Mouse (Mus musculus): ENCODE data around the gene Inpp5f. TPM values are rescaled to one million over a fixed set of nuclear protein-coding genes. Genes with fewer than 3 reads are reported as not detected.

Inpp5f gene
- polyA plus RNA-seq, 1 experiment from 2014 or later: 257 TPM

- no peaks in the 10 kb centered on the region for H3K27me3 ChIP-seq (replicated peaks; ENCODE audit: control insufficient read depth, insufficient read depth, low read length)
- H3K4me2 ChIP-seq (ENCODE audit: low read length): no peak overlapping the region
- DNase-seq (ENCODE audit: low spot score): peak; percentile 4
- H3K36me3 ChIP-seq (ENCODE audit: control insufficient read depth, insufficient read depth, low read length): no peaks in the 10 kb centered on the region
- ATAC-seq: no peak
- WGBS: 76% methylated on average over 5 of the region's 5 CpGs
- H3K9ac ChIP-seq (ENCODE audit: low read length): no peak overlapping the region
- H3K4me3 ChIP-seq (ENCODE audit: low read depth, low read length): no peak overlapping the region
- peaks cover 5% of the 10 kb centered on the region for H3K4me1 ChIP-seq (ENCODE audit: control insufficient read depth, insufficient read depth, low read length)
- H3K9me3 ChIP-seq (replicated peaks; ENCODE audit: control insufficient read depth, low read length): no peaks in the 10 kb centered on the region
- no peak overlapping the region for H3K27ac ChIP-seq (ENCODE audit: low read depth, low read length)
These were observed 15.5 kb downstream of the Inpp5f start for GRCm38 (mm10) chr7:128626601-128627000.

GRCm38 (mm10) chr7:128627251-128627650 lies 16.1 kb downstream of the Inpp5f start:
- Histone ChIP-seq H3K4me2 (ENCODE audit: low read length) (no peak overlapping the region), H3K27ac (ENCODE audit: low read depth, low read length) (no peak overlapping the region), H3K4me3 (ENCODE audit: low read depth, low read length) (no peak overlapping the region), H3K4me1 (ENCODE audit: control insufficient read depth, insufficient read depth, low read length) (peaks cover 5% of the 10 kb centered on the region), H3K9me3 (replicated peaks; ENCODE audit: control insufficient read depth, low read length) (no peaks in the 10 kb centered on the region), H3K36me3 (ENCODE audit: control insufficient read depth, insufficient read depth, low read length) (no peaks in the 10 kb centered on the region), H3K27me3 (replicated peaks; ENCODE audit: control insufficient read depth, insufficient read depth, low read length) (no peaks in the 10 kb centered on the region), H3K9ac (ENCODE audit: low read length) (no peak overlapping the region)
- no peak for ATAC-seq
- 89% methylated on average over 2 of the region's 2 CpGs for WGBS
- no peak for DNase-seq (ENCODE audit: low spot score)

DNA sequence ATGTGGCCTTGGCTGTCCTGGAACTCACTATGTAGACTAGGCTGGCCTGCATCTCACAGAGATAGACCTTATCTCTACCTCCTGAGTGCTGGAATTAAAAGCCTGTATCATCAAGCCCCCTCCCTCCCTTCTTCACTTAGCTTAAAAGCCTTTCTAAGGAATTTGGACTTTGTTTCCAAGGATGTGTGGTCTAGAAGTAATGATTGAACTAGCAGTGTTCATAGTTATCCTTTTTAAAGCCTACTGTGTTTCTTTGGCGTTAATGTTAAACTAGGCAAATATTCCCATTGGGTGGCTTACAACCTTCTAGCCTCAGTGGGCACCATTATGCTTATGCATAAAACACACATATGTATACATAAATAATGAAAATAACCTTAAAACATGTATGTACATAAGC lies 16.6 kb downstream of the Inpp5f start:
- no peak overlapping the region for H3K4me3 ChIP-seq (ENCODE audit: low read depth, low read length)
- 94% methylated on average over 1 of the region's 1 CpGs for WGBS
- DNase-seq (ENCODE audit: low spot score) (no peak), ATAC-seq (no peak)
- no peak overlapping the region for H3K9ac ChIP-seq (ENCODE audit: low read length)
- H3K36me3 ChIP-seq (ENCODE audit: control insufficient read depth, insufficient read depth, low read length): no peaks in the 10 kb centered on the region
- H3K27me3 ChIP-seq (replicated peaks; ENCODE audit: control insufficient read depth, insufficient read depth, low read length): no peaks in the 10 kb centered on the region
- no peak overlapping the region for H3K4me2 ChIP-seq (ENCODE audit: low read length)
- no peaks in the 10 kb centered on the region for H3K9me3 ChIP-seq (replicated peaks; ENCODE audit: control insufficient read depth, low read length)
- H3K4me1 ChIP-seq (ENCODE audit: control insufficient read depth, insufficient read depth, low read length): peaks cover 1% of the 10 kb centered on the region
- H3K27ac ChIP-seq (ENCODE audit: low read depth, low read length): no peak overlapping the region

GRCm38 (mm10) chr7:128633156-128633555 lies 22.0 kb downstream of the Inpp5f start:
- no peak overlapping the region for H3K27ac ChIP-seq (ENCODE audit: low read depth, low read length)
- H3K9ac ChIP-seq (ENCODE audit: low read length): no peak overlapping the region
- no peaks in the 10 kb centered on the region for H3K36me3 ChIP-seq (ENCODE audit: control insufficient read depth, insufficient read depth, low read length)
- H3K4me3 ChIP-seq (ENCODE audit: low read depth, low read length): no peak overlapping the region
- H3K4me1 ChIP-seq (ENCODE audit: control insufficient read depth, insufficient read depth, low read length): no peaks in the 10 kb centered on the region
- H3K27me3 ChIP-seq (replicated peaks; ENCODE audit: control insufficient read depth, insufficient read depth, low read length): no peaks in the 10 kb centered on the region
- H3K4me2 ChIP-seq (ENCODE audit: low read length): no peak overlapping the region
- ATAC-seq (no peak), DNase-seq (ENCODE audit: low spot score) (no peak)
- 85% methylated on average over 4 of the region's 4 CpGs for WGBS
- peaks cover 4% of the 10 kb centered on the region; the same call in 1 of the 2 replicates for H3K9me3 ChIP-seq (replicated peaks; ENCODE audit: control insufficient read depth, low read length)

DNA sequence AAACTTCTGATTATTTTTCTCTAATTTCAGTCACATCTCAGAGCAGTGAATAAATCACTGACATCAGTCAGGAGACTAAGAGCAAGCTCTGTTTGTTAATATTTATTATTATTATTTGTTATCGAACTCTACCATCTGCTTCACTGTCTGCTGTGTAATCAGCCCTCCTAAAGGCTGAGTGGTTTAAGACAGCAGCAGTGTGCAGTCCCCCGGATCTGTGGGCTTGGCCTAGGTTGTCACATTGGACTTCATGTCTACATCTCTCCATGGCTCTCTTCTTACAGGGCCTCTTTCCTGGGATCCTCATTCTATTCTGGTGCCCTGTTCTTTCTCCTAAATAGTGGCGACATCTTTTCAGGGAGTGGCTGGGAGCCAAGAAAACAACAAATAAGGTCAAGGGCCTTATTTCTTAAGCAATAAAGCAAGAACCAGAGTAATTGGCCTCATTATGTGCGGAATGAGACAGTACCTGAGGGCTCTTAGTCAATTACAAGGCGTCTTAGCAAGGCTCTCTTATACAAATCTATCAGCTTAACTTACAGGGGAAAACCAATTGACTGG lies 28.9 kb downstream of the Inpp5f start:
- Histone ChIP-seq H3K27me3 (replicated peaks; ENCODE audit: control insufficient read depth, insufficient read depth, low read length) (no peaks in the 10 kb centered on the region), H3K9me3 (replicated peaks; ENCODE audit: control insufficient read depth, low read length) (peaks cover 4% of the 10 kb centered on the region; the same call in 1 of the 2 replicates), H3K4me3 (ENCODE audit: low read depth, low read length) (no peak overlapping the region), H3K36me3 (ENCODE audit: control insufficient read depth, insufficient read depth, low read length) (no peaks in the 10 kb centered on the region), H3K4me2 (ENCODE audit: low read length) (no peak overlapping the region), H3K27ac (ENCODE audit: low read depth, low read length) (no peak overlapping the region), H3K9ac (ENCODE audit: low read length) (no peak overlapping the region), H3K4me1 (ENCODE audit: control insufficient read depth, insufficient read depth, low read length) (0 out of 2 replicates have a peak, but pooled peaks cover 5% of the 10 kb centered on the region)
- WGBS: 44% methylated on average over 5 of the region's 5 CpGs
- no peak for DNase-seq (ENCODE audit: low spot score)
- ATAC-seq: no peak

- Histone ChIP-seq H3K36me3 (ENCODE audit: control insufficient read depth, insufficient read depth, low read length) (no peaks in the 10 kb centered on the region), H3K9ac (ENCODE audit: low read length) (no peak overlapping the region), H3K4me1 (ENCODE audit: control insufficient read depth, insufficient read depth, low read length) (0 out of 2 replicates have a peak, but pooled peaks cover 5% of the 10 kb centered on the region), H3K27ac (ENCODE audit: low read depth, low read length) (no peak overlapping the region), H3K9me3 (replicated peaks; ENCODE audit: control insufficient read depth, low read length) (peaks cover 4% of the 10 kb centered on the region; the same call in 1 of the 2 replicates), H3K4me2 (ENCODE audit: low read length) (no peak overlapping the region), H3K4me3 (ENCODE audit: low read depth, low read length) (no peak overlapping the region), H3K27me3 (replicated peaks; ENCODE audit: control insufficient read depth, insufficient read depth, low read length) (no peaks in the 10 kb centered on the region)
- DNase-seq (ENCODE audit: low spot score): no peak
- ATAC-seq: no peak
- 92% methylated on average over 7 of the region's 7 CpGs for WGBS
These were observed 30.4 kb downstream of the Inpp5f start for GRCm38 (mm10) chr7:128641571-128641970.

GRCm38 (mm10) chr7:128642386-128642785 lies 31.3 kb downstream of the Inpp5f start:
- no peak for ATAC-seq
- Histone ChIP-seq H3K27ac (ENCODE audit: low read depth, low read length) (no peak overlapping the region), H3K4me1 (ENCODE audit: control insufficient read depth, insufficient read depth, low read length) (0 out of 2 replicates have a peak, but pooled peaks cover 5% of the 10 kb centered on the region), H3K9ac (ENCODE audit: low read length) (no peak overlapping the region), H3K27me3 (replicated peaks; ENCODE audit: control insufficient read depth, insufficient read depth, low read length) (no peaks in the 10 kb centered on the region), H3K4me2 (ENCODE audit: low read length) (no peak overlapping the region), H3K4me3 (ENCODE audit: low read depth, low read length) (no peak overlapping the region), H3K9me3 (replicated peaks; ENCODE audit: control insufficient read depth, low read length) (peaks cover 4% of the 10 kb centered on the region; the same call in 1 of the 2 replicates), H3K36me3 (ENCODE audit: control insufficient read depth, insufficient read depth, low read length) (no peaks in the 10 kb centered on the region)
- no peak for DNase-seq (ENCODE audit: low spot score)
- WGBS: 66% methylated on average over 5 of the region's 5 CpGs

DNA sequence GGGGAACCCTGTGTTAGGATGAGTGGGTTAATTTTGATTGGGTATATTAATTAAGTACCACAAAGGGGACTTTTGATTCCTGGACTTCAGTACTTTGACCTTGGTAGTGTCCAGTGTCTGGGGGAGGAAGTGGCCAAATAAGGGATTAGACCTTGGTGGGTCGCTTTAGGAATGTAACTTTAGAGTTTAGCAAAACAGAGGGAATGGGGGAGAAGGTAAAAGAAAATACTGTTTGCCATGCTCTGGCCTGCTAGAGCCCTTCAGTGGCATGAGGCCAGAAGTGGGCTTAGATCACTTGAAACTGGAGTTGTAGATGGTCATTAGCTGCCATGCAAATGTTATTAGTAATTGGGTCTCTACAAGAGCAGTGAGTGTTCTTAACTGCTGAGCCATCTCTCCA lies 45.8 kb downstream of the Inpp5f start:
- Histone ChIP-seq H3K4me2 (ENCODE audit: low read length) (no peak overlapping the region), H3K4me3 (ENCODE audit: low read depth, low read length) (no peak overlapping the region), H3K9ac (ENCODE audit: low read length) (no peak overlapping the region), H3K9me3 (replicated peaks; ENCODE audit: control insufficient read depth, low read length) (no peaks in the 10 kb centered on the region), H3K27ac (ENCODE audit: low read depth, low read length) (no peak overlapping the region), H3K36me3 (ENCODE audit: control insufficient read depth, insufficient read depth, low read length) (no peaks in the 10 kb centered on the region), H3K4me1 (ENCODE audit: control insufficient read depth, insufficient read depth, low read length) (no peaks in the 10 kb centered on the region), H3K27me3 (replicated peaks; ENCODE audit: control insufficient read depth, insufficient read depth, low read length) (no peaks in the 10 kb centered on the region)
- ATAC-seq (no peak), DNase-seq (ENCODE audit: low spot score) (no peak)
- 85% methylated on average over 1 of the region's 1 CpGs for WGBS

GRCm38 (mm10) chr7:128663906-128664305 lies 52.8 kb downstream of the Inpp5f start:
- ATAC-seq: no peak

More at GRCm38 (mm10) chr7:128663906-128664305, 52.8 kb downstream of the Inpp5f start:
- H3K9ac ChIP-seq (ENCODE audit: low read length): no peak overlapping the region
- H3K4me3 ChIP-seq (ENCODE audit: low read depth, low read length): no peak overlapping the region
- H3K27me3 ChIP-seq (replicated peaks; ENCODE audit: control insufficient read depth, insufficient read depth, low read length): no peaks in the 10 kb centered on the region
- 92% methylated on average over 8 of the region's 8 CpGs for WGBS
- no peaks in the 10 kb centered on the region for H3K4me1 ChIP-seq (ENCODE audit: control insufficient read depth, insufficient read depth, low read length)
- no peaks in the 10 kb centered on the region for H3K36me3 ChIP-seq (ENCODE audit: control insufficient read depth, insufficient read depth, low read length)
- no peak overlapping the region for H3K4me2 ChIP-seq (ENCODE audit: low read length)
- DNase-seq (ENCODE audit: low spot score): no peak
- H3K27ac ChIP-seq (ENCODE audit: low read depth, low read length): no peak overlapping the region
- H3K9me3 ChIP-seq (replicated peaks; ENCODE audit: control insufficient read depth, low read length): no peaks in the 10 kb centered on the region

All from forebrain, embryonic 14.5 days (tissue).